Mouse (Mus musculus) MEL (cell line): ENCODE measurements around the gene Slc25a38.

ENCODE experiments used
- CHD2 ChIP-seq: IDR thresholded peaks from 2 replicates; pipeline ENCODE4 v1.6.1; 2011; ENCODE audit warnings: low read length, improper control_type of control experiment
- MEF2A ChIP-seq: IDR thresholded peaks from 2 replicates; pipeline ENCODE4 v1.6.1; 2014; ENCODE audit warnings: low read depth, mild to moderate bottlenecking, inconsistent platforms, low read length, improper control_type of control experiment; ENCODE audit not compliant: poor library complexity, insufficient replicate concordance, severe bottlenecking; ENCODE audit errors: extremely low read depth
- USF1 ChIP-seq: IDR thresholded peaks from 2 replicates; pipeline ENCODE4 v1.6.1; 2014; ENCODE audit warnings: low read depth, mild to moderate bottlenecking, inconsistent platforms, low read length, improper control_type of control experiment, moderate library complexity
- ZMIZ1 ChIP-seq: IDR thresholded peaks from 2 replicates; pipeline ENCODE4 v1.6.1; 2012; ENCODE audit warnings: low read depth, mild to moderate bottlenecking, inconsistent platforms, low read length, improper control_type of control experiment, moderate library complexity

GRCm38 (mm10) chr9:120078241-120078640 lies 31.9 kb upstream of the Slc25a38 start:
- TF ChIP-seq MEF2A: no peak
- TF ChIP-seq USF1: no peak
- TF ChIP-seq CHD2: no peak
- no peak for TF ChIP-seq ZMIZ1
